Mouse (Mus musculus) heart, embryonic 16.5 days (tissue): Measurements from ENCODE around the gene Olfr974. TPM values are rescaled to one million over a fixed set of nuclear protein-coding genes. Genes with fewer than 3 reads are reported as not detected.
"Not testable (repeated sequence)": the region's sequence is repeated elsewhere in the genome, so short reads cannot be mapped to it uniquely, and the experiment has no call there.

Experiments
- ATAC-seq: fragments of 200-750 bp; cut with Nextera tagmentation; replicated peaks from 2 replicates; pipeline ENCODE4 v1.8.0; 2017; ENCODE audit warnings: moderate number of reproducible peaks; ENCODE audit not compliant: insufficient read depth, low FRiP score; ENCODE audit errors: extremely low read depth
- H3K27ac ChIP-seq: fragments of 300-500 bp; sonication (generic); 2 replicates; pipeline ENCODE4 v1.5.1; 2014; ENCODE audit warnings: mild to moderate bottlenecking, low read length, control low read depth, moderate library complexity
- H3K27me3 ChIP-seq: fragments of 300-500 bp; sonication (generic); 2 replicates; pipeline ENCODE4 v1.6.1; 2014; ENCODE audit warnings: low read length, mixed read lengths; ENCODE audit not compliant: control insufficient read depth, insufficient read depth
- H3K36me3 ChIP-seq: fragments of 300-500 bp; sonication (generic); 2 replicates; pipeline ENCODE4 v1.6.1; 2014; ENCODE audit not compliant: control insufficient read depth, insufficient read depth
- H3K4me1 ChIP-seq: fragments of 300-500 bp; sonication (generic); 2 replicates; pipeline ENCODE4 v1.6.1; 2014; ENCODE audit warnings: low read length, mixed read lengths; ENCODE audit not compliant: control insufficient read depth, insufficient read depth
- H3K4me2 ChIP-seq: fragments of 300-500 bp; sonication (generic); 2 replicates; pipeline ENCODE4 v1.6.1; 2014; ENCODE audit warnings: low read depth, mild to moderate bottlenecking, control low read depth, low read length
- H3K4me3 ChIP-seq: fragments of 300-500 bp; sonication (generic); 2 replicates; pipeline ENCODE4 v1.5.1; 2014; ENCODE audit warnings: mild to moderate bottlenecking, control low read depth, low read length
- H3K9ac ChIP-seq: fragments of 300-500 bp; sonication (generic); 2 replicates; pipeline ENCODE4 v1.6.1; 2014; ENCODE audit warnings: low read length, control low read depth
- H3K9me3 ChIP-seq: fragments of 300-500 bp; sonication (generic); replicated peaks from 2 replicates; pipeline ENCODE4 v1.6.1; 2016; ENCODE audit warnings: low read length; ENCODE audit not compliant: control insufficient read depth
- WGBS: fragments of 180-500 bp; shearing (Covaris S2); extraction: QIAGEN DNeasy Blood & Tissue Kit; methylation state at CpG from one replicate; pipeline ENCODE4 v1.1.7; 2014; 5-methylcytosine and 5-hydroxymethylcytosine counted together
- polyA plus RNA-seq: library from polyadenylated mRNA; unstranded; fragments of >200 nt; fragmentation: Nextera tagmentation; extraction: Ambion mirVana; gene quantifications from 2 replicates; pipeline ENCODE4 v1.2.1, GENCODE M21; 2015

Olfr974 gene
- not detected in 2 replicates for polyA plus RNA-seq

DNA sequence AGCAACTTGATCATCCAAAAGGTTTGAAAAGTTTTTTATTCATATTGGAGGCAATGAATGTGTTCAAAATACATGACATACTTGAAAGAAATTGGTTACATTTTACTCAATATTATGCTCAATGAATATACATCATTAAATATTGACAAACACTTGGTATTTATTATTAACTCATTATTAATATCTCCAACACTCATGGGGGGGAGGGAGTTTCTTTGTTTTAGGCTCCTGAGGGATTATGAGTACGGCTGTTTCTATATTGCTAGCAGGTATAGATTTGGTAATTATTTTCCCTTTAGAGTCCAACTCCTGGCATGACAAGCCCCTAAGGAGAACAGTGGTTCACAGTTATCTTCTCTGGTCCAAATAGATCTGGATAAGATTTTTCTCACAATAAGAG, at the start of gene Olfr974:
Olfr974 (plus strand) TSS at position 301 of the 400 bp plus-strand sequence.
- H3K9ac ChIP-seq = no peak within 1 kb of the TSS
- H3K9me3 ChIP-seq = no peaks in the 10 kb centered on the region
- no peaks in the 10 kb centered on the region for H3K4me1 ChIP-seq
- no peak within 1 kb of the TSS for H3K4me2 ChIP-seq
- no peak within 1 kb of the TSS for H3K27ac ChIP-seq
- no peaks in the 10 kb centered on the region for H3K36me3 ChIP-seq
- ATAC-seq = no peak
- 82% methylated on average over 1 of the region's 1 CpGs for WGBS
- H3K4me3 ChIP-seq = no peak within 1 kb of the TSS
- H3K27me3 ChIP-seq = no peaks in the 10 kb centered on the region

DNA sequence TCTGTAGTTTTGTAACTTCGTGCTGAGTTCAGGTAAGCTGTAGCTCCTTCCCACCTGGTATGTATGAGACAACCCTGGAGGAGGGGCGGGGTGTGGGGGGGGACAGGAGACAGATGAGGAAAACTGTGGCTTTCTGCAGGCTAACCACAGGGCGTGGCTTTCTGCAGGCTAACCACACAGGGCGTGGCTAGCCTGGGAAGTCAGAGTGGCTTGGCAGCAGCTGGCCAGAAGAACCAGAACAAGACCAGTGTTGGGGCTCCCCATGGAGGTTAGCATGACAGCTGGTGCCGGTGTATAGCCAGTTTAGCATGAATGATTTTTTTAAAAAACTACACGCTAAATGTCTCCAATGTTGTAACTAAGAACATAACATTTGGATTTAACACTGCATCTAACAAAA, 32.2 kb upstream of the Olfr974 start:
- no peaks in the 10 kb centered on the region for H3K27me3 ChIP-seq
- WGBS = 66% methylated on average over 6 of the region's 6 CpGs
- H3K4me1 ChIP-seq = no peaks in the 10 kb centered on the region
- no peak overlapping the region for H3K27ac ChIP-seq
- no peak for ATAC-seq
- H3K4me3 ChIP-seq = no peak overlapping the region
- no peak overlapping the region for H3K9ac ChIP-seq
- no peaks in the 10 kb centered on the region for H3K9me3 ChIP-seq
- H3K36me3 ChIP-seq = no peaks in the 10 kb centered on the region
- no peak overlapping the region for H3K4me2 ChIP-seq

DNA sequence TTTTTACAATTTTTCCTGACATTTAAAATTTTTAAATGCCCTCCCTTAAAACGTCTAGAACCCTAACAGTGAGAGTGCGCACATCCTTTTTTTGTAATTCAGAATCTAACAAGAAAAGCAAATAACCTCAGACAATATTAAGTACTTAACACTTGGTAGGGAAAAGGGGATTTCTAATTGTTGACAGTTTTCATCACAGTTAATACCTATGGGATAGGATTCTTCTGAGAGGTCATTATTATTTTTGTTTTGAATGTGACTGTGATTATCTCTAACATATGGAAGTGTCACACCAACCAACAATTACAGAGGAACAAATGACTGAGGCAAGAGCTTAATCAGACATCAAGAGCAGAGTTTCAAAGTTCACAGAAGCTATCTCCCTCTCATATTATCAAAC, 30.3 kb upstream of the Olfr974 start, which contains the start of gene Olfr229:
Olfr229 (plus strand) TSS at position 301 of the 400 bp plus-strand sequence.
- H3K27ac ChIP-seq = no peak within 1 kb of the TSS
- H3K4me2 ChIP-seq = no peak within 1 kb of the TSS
- 68% methylated on average over 2 of the region's 2 CpGs for WGBS
- H3K9me3 ChIP-seq = no peaks in the 10 kb centered on the region
- no peaks in the 10 kb centered on the region for H3K4me1 ChIP-seq
- H3K9ac ChIP-seq = no peak within 1 kb of the TSS
- no peaks in the 10 kb centered on the region for H3K27me3 ChIP-seq
- no peak for ATAC-seq
- no peak within 1 kb of the TSS for H3K4me3 ChIP-seq
- no peaks in the 10 kb centered on the region for H3K36me3 ChIP-seq

DNA sequence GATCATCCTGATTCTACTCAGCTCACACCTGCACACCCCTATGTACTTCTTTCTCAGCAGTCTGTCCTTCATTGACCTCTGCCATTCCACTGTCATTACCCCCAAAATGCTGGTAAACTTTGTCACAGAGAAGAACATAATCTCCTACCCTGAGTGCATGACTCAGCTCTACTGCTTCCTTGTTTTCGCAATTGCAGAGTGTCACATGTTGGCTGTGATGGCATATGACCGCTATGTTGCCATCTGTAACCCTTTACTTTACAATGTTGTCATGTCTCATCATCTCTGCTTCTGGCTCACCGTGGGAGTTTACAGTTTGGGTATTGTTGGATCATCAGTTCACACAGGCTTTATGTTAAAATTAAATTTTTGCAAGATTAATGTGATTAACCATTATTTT, 27.4 kb upstream of the Olfr974 start:
- no peak overlapping the region for H3K4me2 ChIP-seq
- H3K9me3 ChIP-seq = no peaks in the 10 kb centered on the region
- H3K9ac ChIP-seq = no peak overlapping the region
- no peak overlapping the region for H3K27ac ChIP-seq
- WGBS = 67% methylated on average over 3 of the region's 3 CpGs
- H3K4me3 ChIP-seq = no peak overlapping the region
- no peaks in the 10 kb centered on the region for H3K27me3 ChIP-seq
- no peaks in the 10 kb centered on the region for H3K36me3 ChIP-seq
- ATAC-seq = no peak
- no peaks in the 10 kb centered on the region for H3K4me1 ChIP-seq

DNA sequence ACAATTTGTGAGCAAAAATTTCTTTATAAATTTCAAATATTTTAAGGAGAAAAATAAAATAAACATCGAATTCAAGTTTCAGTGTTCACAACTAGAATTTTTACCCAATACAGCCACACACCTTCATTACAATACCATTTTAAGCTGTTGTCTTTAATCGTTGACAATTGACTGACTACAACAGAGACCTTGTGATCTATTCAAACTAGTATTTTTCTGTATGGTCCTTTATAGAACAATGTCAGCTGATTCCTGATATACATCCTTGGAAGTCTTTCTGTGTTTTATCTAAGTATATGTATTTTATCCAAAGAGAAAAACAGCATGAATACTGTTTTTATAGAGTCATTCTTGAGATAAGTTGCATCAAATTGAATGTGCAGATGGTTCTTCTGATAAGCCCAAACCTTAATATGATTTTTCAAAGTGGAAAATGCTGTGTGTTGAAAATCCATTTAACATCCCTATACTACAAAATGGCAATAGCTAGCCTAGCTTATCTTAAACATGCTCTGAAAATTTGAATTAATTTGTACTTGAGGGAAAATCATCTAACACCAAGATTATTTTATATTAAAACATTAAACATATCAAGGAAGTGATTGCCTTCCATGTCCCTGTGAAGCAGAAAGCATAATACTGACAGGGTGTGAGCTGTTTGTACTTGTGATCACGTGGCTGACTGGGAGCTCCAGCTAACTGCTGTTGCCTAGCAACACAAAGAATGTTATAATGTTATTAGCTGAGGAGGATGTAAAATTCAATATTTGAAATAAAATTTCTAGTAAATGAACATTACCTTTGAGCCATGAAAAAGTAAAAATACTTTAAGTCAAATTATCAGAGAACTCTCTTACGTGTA, 9.1 kb upstream of the Olfr974 start:
- not testable (repeated sequence) for H3K36me3 ChIP-seq, H3K27ac ChIP-seq, H3K4me2 ChIP-seq, ATAC-seq, H3K4me1 ChIP-seq, H3K27me3 ChIP-seq, H3K9me3 ChIP-seq, H3K9ac ChIP-seq, H3K4me3 ChIP-seq
- WGBS = no CpG with 5 or more reads among the region's 4 CpGs

DNA sequence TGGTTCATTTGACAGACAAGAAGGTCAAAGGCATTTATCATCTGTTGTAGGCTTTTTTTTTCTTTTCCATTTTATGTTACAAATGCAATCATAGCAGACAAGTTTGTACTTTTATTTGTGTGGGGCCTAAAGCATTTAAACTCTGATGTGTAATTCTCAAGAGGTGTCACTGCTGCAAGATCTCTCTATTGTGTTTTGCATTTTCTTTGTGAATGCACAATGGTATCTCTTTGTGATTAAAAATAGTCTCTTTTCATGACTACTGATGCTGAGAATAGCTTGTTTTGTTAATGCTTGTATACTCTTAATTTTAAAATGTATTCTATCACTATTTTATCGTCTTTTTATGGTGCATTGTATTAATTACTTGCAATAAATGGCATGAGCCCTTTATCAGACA, 8.5 kb upstream of the Olfr974 start:
- not testable (repeated sequence) for H3K4me2 ChIP-seq, ATAC-seq, H3K4me1 ChIP-seq, H3K9ac ChIP-seq, H3K36me3 ChIP-seq, H3K27me3 ChIP-seq, H3K27ac ChIP-seq, H3K9me3 ChIP-seq, H3K4me3 ChIP-seq
- 49% methylated on average over 1 of the region's 1 CpGs for WGBS

DNA sequence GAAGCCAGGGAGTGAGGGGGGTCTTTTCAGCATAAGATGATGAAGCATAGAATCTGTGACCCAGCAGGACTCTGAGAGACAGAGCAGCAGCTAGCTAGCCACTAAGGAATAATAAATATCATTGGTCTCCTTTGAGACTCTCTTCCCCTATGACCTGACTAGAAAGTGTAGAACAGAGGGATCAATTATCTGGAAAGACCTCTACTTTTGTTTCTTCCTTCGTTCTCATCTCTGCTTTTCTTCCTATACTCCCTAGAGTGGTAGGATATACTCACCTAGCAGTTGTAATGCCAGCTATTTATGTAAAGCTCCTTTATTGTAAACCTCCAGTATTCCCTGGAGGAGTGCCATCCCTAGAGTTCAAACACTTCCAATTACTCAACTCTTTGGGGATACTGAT, 14.6 kb downstream of the Olfr974 start, which contains the start of gene Olfr975:
Olfr975 (minus strand) TSS at position 101 of the 400 bp plus-strand sequence.
- no peak within 1 kb of the TSS for H3K9ac ChIP-seq
- no peak for ATAC-seq
- no peaks in the 10 kb centered on the region for H3K36me3 ChIP-seq
- no peak within 1 kb of the TSS for H3K27ac ChIP-seq
- no peaks in the 10 kb centered on the region for H3K4me1 ChIP-seq
- no peaks in the 10 kb centered on the region for H3K9me3 ChIP-seq
- no peaks in the 10 kb centered on the region for H3K27me3 ChIP-seq
- WGBS = 52% methylated on average over 1 of the region's 1 CpGs
- no peak within 1 kb of the TSS for H3K4me3 ChIP-seq
- no peak within 1 kb of the TSS for H3K4me2 ChIP-seq

DNA sequence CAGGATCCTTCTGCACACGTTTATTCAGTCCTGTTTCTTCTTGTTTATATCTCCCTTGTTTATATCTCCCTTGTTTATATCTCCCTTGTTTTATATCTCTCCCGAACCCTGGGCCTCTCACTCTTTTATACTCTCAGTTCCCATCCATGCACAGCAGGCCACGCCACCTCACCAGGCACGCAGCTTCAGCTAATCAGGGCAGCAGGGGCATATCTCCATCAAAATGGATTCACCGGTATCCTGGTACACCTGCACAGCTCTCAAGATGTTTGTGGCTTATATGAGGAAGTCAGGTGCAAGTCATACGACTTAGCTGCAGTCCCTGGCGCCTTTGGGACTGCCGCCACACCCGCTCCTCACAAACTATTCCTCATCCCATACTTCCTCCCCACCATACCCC, 23.7 kb downstream of the Olfr974 start, which contains the start of gene Olfr976:
Olfr976 (minus strand) TSS at position 101 of the 400 bp plus-strand sequence.
- H3K4me1 ChIP-seq, H3K9me3 ChIP-seq, H3K4me3 ChIP-seq, ATAC-seq, H3K27me3 ChIP-seq, H3K36me3 ChIP-seq, H3K9ac ChIP-seq, H3K27ac ChIP-seq, H3K4me2 ChIP-seq: not testable (repeated sequence)
- 68% methylated on average over 6 of the region's 9 CpGs for WGBS

DNA sequence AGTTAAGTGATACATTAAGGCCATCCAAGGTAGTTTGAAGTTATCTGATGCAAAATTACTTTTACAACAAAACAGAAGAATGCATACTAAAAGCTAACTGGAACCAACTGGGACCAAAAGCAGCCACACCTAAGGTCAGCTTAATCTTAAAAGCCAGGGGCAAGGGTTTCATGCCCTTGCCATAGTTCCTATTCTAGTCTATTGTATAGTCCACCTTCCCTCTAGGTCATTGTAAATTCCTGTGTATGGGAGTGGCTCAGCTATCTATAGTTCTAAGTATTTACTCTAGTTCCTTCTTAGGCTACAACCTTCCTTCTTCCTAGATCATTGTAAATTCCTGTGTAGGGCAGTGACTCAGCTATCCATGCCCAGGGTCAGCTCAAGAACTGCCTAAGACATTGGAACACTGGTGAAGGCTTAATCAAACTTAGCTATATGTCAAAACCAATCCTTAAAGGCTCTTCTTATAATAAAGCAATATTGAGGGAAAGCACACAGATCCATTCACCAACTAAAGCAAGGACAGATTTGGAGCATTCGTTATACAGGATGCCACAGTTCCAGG, 39.4 kb downstream of the Olfr974 start:
- not testable (repeated sequence) for H3K4me2 ChIP-seq, H3K36me3 ChIP-seq, H3K4me1 ChIP-seq, H3K9ac ChIP-seq, ATAC-seq, H3K9me3 ChIP-seq, H3K27ac ChIP-seq, H3K27me3 ChIP-seq, H3K4me3 ChIP-seq
- WGBS = 71% methylated on average over 1 of the region's 1 CpGs
